9 mouse cellular contexts compared by ENCODE assay signal in the genomic region with DNA sequence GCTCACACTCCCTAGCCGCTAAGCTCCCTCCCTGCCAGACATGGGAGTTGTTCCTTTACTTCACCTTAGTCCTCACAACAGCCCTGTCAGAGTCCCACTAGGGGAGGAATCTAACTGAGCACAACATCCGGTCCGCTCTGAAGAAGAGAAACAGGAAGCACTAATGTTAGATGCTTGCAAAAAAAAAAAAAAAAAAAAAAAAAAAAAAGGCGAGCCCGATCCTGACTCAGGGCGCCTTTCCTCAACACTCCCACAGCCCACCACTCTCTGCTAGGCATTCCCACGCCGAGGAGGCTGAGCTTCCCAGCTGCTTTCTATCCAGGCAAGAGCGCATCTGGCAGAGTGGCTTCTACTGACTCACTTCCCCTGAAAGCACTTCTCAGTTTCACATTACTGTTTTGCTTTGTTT.
DNase-seq lines count a peak whose midpoint lies in the region; ATAC-seq and TF ChIP-seq lines count a peak whose summit lies in the region.
"Had no signal": no experiment of that assay in that cellular context is flagged by ENCODE, and none has a peak within 500 bp of the region (broad histone marks: within the 10 kb centered on the region; RNA-seq: fewer than 3 reads in every experiment).

No protein-coding gene starts in this region.

- peak; percentile 83 for ATAC-seq in frontal cortex, adult (ENCODE audit: low TSS enrichment)
- ATAC-seq in intestine, postnatal 0 days, result no peak
- ATAC-seq in hindbrain, embryonic 14.5 days (ENCODE audit: low FRiP score), result no peak
- ATAC-seq in forebrain, postnatal 0 days, result no peak

- peak overlapping the region; percentile 64 for H3K4me3 ChIP-seq in bone marrow, adult 2 months (replicated peaks; ENCODE audit: control insufficient read depth, low read depth, low read length)
- no peak overlapping the region for H3K4me3 ChIP-seq in intestine, postnatal 0 days (ENCODE audit: low read depth, low read length)
- peak overlapping the region; percentile 89 for H3K4me3 ChIP-seq in megakaryocyte, embryonic 14.5 days (replicated peaks)
- H3K4me3 ChIP-seq in hindbrain, embryonic 14.5 days (replicated peaks; ENCODE audit: low read length), result no peak overlapping the region
- H3K4me3 ChIP-seq in forebrain, postnatal 0 days (ENCODE audit: low read depth, low read length), result no peak overlapping the region
- H3K4me3 ChIP-seq: hindbrain, embryonic 15.5 days had no signal

- 5% methylated on average over 9 of the region's 9 CpGs for WGBS in bone marrow, adult 2 months
- WGBS in intestine, postnatal 0 days, result 59% methylated on average over 9 of the region's 9 CpGs
- 73% methylated on average over 9 of the region's 9 CpGs for WGBS in hindbrain, embryonic 14.5 days
- WGBS in forebrain, postnatal 0 days, result 84% methylated on average over 9 of the region's 9 CpGs

- no peak overlapping the region for H3K9ac ChIP-seq in intestine, postnatal 0 days (ENCODE audit: low read depth, low read length)
- no peak overlapping the region for H3K9ac ChIP-seq in hindbrain, embryonic 14.5 days
- no peak overlapping the region for H3K9ac ChIP-seq in forebrain, postnatal 0 days
- H3K9ac ChIP-seq: hindbrain, embryonic 15.5 days had no signal

- peak overlapping the region; percentile 90 for H3K27ac ChIP-seq in bone marrow, adult 2 months (ENCODE audit: control insufficient read depth, insufficient read depth, low read depth, low read length, poor library complexity)
- peak overlapping the region; percentile 36; the same call in 1 of the 2 replicates for H3K27ac ChIP-seq in intestine, postnatal 0 days (ENCODE audit: low read depth, low read length)
- no peak overlapping the region for H3K27ac ChIP-seq in hindbrain, embryonic 14.5 days
- H3K27ac ChIP-seq in forebrain, postnatal 0 days (ENCODE audit: low read depth, low read length), result no peak overlapping the region
- H3K27ac ChIP-seq: hindbrain, embryonic 15.5 days had no signal

- H3K4me2 ChIP-seq in intestine, postnatal 0 days (replicated peaks; ENCODE audit: low read depth), result no peak overlapping the region
- no peak overlapping the region for H3K4me2 ChIP-seq in hindbrain, embryonic 14.5 days (replicated peaks)
- H3K4me2 ChIP-seq in forebrain, postnatal 0 days (ENCODE audit: low read depth), result no peak overlapping the region
- H3K4me2 ChIP-seq: hindbrain, embryonic 15.5 days had no signal

- H3K4me1 ChIP-seq in bone marrow, adult 2 months (ENCODE audit: control insufficient read depth, insufficient read depth, low read length), result peaks cover 6% of the 10 kb centered on the region; the same call in 1 of the 2 replicates
- 0 out of 2 replicates have a peak, but pooled peaks cover 4% of the 10 kb centered on the region for H3K4me1 ChIP-seq in intestine, postnatal 0 days (replicated peaks; ENCODE audit: control insufficient read depth, insufficient read depth, low read length)
- peaks cover 90% of the 10 kb centered on the region for H3K4me1 ChIP-seq in megakaryocyte, embryonic 14.5 days
- no peaks in the 10 kb centered on the region for H3K4me1 ChIP-seq in hindbrain, embryonic 14.5 days (replicated peaks; ENCODE audit: control insufficient read depth, insufficient read depth, low read length)
- H3K4me1 ChIP-seq in forebrain, postnatal 0 days (ENCODE audit: insufficient read depth), result no peaks in the 10 kb centered on the region
- H3K4me1 ChIP-seq: hindbrain, embryonic 15.5 days had no signal

- no peaks in the 10 kb centered on the region for H3K9me3 ChIP-seq in intestine, postnatal 0 days (ENCODE audit: control insufficient read depth)
- no peaks in the 10 kb centered on the region for H3K9me3 ChIP-seq in megakaryocyte, embryonic 14.5 days
- no peaks in the 10 kb centered on the region for H3K9me3 ChIP-seq in hindbrain, embryonic 14.5 days (ENCODE audit: control insufficient read depth, low read length)
- H3K9me3 ChIP-seq in forebrain, postnatal 0 days (ENCODE audit: low read length), result no peaks in the 10 kb centered on the region
- H3K9me3 ChIP-seq: hindbrain, embryonic 15.5 days had no signal

- H3K36me3 ChIP-seq in intestine, postnatal 0 days (ENCODE audit: control insufficient read depth, insufficient read depth), result peaks cover 38% of the 10 kb centered on the region
- peaks cover 99% of the 10 kb centered on the region for H3K36me3 ChIP-seq in megakaryocyte, embryonic 14.5 days (replicated peaks; ENCODE audit: low read length)
- H3K36me3 ChIP-seq in hindbrain, embryonic 14.5 days (replicated peaks; ENCODE audit: control insufficient read depth, insufficient read depth), result peaks cover 34% of the 10 kb centered on the region
- peaks cover 15% of the 10 kb centered on the region for H3K36me3 ChIP-seq in forebrain, postnatal 0 days (ENCODE audit: insufficient read depth)

- DNase-seq in frontal cortex, postnatal 10 days (ENCODE audit: low spot score in 2 of 2), result no peak
- DNase-seq in hindbrain, embryonic 14.5 days (ENCODE audit: low spot score), result no peak
- DNase-seq in embryo, embryonic 9.5 days (ENCODE audit: extremely low spot score), result no peak
- no peak for DNase-seq in forebrain, postnatal 0 days

- no peak for TF ChIP-seq POLR2A in bone marrow, adult 2 months (IDR thresholded peaks at IDR 0.05; ENCODE audit: borderline replicate concordance, control insufficient read depth, low read depth, low read length)

- no peak for TF ChIP-seq CTCF in bone marrow, adult 2 months (IDR thresholded peaks at IDR 0.05; ENCODE audit: control insufficient read depth, insufficient read depth, low read length)
- no peak for TF ChIP-seq CTCF in intestine, postnatal 0 days (IDR thresholded peaks at IDR 0.05; ENCODE audit: low read depth)
- TF ChIP-seq CTCF in forebrain, postnatal 0 days (IDR thresholded peaks at IDR 0.05; ENCODE audit: low read depth), result no peak

- no peaks in the 10 kb centered on the region for H3K27me3 ChIP-seq in intestine, postnatal 0 days (replicated peaks; ENCODE audit: control insufficient read depth, insufficient read depth, low read length)
- no peaks in the 10 kb centered on the region for H3K27me3 ChIP-seq in megakaryocyte, embryonic 14.5 days (replicated peaks)
- H3K27me3 ChIP-seq in hindbrain, embryonic 14.5 days (ENCODE audit: control insufficient read depth, insufficient read depth, low read length), result no peaks in the 10 kb centered on the region
- H3K27me3 ChIP-seq in forebrain, postnatal 0 days (ENCODE audit: insufficient read depth, low read length), result no peaks in the 10 kb centered on the region
- H3K27me3 ChIP-seq: hindbrain, embryonic 15.5 days had no signal

Comparison
In these comparisons a context has a peak if more than half of its experiments do, and no peak if none do; other contexts are left out.
1. H3K27ac ChIP-seq: peak in bone marrow, adult 2 months (single experiment) and intestine, postnatal 0 days (single experiment); none in hindbrain, embryonic 14.5 days (single experiment) and forebrain, postnatal 0 days (single experiment).
2. H3K4me3 ChIP-seq: peak in bone marrow, adult 2 months (single experiment) and megakaryocyte, embryonic 14.5 days (single experiment); none in intestine, postnatal 0 days (single experiment), hindbrain, embryonic 14.5 days (single experiment) and forebrain, postnatal 0 days (single experiment).